Mouse (Mus musculus) forelimb bud, embryonic 11.5 days (tissue): ENCODE results near the gene Rab1b.
"Not testable (repeated sequence)": the region's sequence is repeated elsewhere in the genome, so short reads cannot be mapped to it uniquely, and the experiment has no call there.

Experiments
- DNase-seq: peaks from one replicate; pipeline ENCODE4 v3.0.0-alpha.2; 2012; ENCODE audit warnings: low read depth, low spot score

Gene Rab1b

DNA sequence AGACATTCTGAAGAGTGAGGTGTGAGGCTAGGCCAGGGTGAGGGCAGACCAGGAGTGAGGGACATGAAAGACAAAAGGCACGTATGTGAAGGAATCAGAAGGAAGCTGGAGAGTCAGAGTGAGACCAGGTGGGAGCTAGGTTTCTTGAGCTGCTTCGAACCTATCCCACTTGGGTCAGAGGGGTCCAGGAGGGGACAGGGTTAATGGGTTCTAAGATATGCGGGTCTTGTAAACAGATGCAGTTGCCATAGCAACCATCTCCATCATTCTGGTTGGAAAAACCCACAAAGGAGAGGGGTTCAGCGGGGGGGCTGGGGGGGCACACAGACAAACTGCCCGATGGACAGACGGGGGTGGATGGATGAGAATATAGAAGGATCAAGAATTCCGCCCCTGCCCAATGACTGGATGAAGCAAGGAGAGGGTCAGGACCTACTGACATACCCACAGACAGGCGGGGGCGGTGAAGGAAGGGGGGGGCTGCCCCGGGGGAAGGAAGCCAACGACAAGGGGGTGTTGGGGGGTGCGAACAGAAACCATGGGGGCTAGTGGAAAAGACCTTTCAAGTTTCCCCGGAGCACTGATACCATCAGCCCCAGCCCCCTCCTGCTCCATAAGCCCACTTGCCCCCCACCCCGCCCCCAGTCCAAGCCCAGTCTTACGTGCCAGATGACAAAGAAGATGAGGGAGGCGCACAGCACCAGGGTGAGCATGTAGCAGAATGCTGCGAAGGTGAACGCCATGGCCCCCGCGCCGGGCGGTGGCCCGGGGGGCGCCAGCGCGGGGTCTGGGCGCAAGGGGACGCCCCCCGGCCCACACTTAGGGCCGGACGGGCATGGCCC, 9.1 kb downstream of the Rab1b start:
- DNase-seq: peak; percentile 52

DNA sequence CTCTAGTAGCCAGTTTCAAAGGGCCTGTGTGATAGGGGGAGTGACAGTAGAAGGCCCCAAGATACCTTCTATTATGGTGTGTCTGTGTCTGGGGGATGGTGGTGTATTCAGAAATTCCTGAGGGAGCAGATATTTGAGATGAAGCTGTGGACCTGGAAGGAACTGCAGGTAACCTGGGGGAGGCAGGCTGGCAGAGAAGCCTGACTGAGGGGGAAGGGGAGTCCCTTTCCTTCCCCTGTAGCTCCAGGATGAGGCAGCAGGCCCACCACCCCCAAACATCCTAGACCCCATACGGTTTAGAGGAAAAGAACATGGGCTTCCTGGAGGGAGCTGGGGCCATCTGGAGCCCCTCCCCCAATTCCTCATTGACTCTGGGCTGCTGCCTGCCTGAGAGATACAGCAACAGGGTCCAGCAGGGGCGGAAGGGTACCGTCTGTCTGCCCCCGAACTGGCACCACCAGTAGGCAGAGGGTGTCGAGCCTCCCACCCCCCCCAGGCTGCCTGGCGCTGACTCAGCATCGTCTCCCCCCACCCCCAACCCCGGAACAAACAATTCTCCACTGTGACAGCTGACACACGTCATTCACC, 10.9 kb downstream of the Rab1b start:
- no peak for DNase-seq

DNA sequence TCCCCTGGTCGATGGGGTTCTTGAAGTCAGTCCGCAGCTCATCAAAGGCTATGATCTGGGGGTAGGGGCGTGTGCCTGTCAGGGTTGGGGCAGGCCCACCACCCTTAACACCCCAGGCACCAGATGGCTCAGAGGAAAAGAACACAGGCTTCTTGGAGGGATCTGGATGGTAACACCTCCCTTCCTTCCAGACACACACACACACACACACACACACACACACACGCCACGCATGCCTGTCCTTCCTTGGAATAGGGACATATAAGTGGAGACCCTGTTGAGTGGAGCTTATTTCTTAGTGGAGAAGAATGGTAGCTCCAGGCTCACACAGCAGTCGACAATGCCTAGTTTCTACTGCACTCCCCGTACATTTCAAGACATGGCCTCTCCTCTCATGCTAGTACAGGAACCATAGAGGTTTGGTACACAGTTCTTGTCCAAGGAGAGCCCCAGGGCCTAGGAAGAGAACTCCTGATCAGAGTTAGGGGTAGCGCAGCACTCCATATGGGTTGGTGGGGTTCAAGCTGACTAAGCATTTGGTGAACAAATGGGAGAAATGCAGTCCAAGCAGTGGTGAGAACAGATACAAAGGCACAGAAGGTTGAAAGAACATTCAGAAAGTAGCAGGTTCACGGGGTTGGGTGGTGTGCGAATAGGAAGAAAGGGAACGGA, 12.0 kb downstream of the Rab1b start:
- no peak for DNase-seq

DNA sequence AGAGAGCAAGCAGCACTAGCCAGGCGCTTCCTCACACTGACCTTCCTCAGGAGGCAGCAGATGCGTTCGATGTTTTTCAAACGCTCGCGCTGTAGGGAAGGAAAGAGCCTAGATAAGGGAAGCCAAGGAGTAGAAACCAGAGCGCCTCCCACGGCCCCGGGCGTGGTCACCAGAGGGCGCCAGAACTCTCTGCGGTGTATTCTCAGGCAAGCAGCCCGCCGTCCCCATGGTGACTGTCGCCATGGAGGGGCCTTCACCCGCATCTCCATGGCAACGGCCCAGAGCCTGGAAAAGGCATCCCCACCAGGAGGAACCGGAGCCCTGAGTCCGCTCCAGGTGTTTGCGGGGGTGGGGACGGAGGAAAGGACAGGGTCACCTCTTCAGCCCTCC, 12.6 kb downstream of the Rab1b start:
- peak; percentile 95 for DNase-seq

DNA sequence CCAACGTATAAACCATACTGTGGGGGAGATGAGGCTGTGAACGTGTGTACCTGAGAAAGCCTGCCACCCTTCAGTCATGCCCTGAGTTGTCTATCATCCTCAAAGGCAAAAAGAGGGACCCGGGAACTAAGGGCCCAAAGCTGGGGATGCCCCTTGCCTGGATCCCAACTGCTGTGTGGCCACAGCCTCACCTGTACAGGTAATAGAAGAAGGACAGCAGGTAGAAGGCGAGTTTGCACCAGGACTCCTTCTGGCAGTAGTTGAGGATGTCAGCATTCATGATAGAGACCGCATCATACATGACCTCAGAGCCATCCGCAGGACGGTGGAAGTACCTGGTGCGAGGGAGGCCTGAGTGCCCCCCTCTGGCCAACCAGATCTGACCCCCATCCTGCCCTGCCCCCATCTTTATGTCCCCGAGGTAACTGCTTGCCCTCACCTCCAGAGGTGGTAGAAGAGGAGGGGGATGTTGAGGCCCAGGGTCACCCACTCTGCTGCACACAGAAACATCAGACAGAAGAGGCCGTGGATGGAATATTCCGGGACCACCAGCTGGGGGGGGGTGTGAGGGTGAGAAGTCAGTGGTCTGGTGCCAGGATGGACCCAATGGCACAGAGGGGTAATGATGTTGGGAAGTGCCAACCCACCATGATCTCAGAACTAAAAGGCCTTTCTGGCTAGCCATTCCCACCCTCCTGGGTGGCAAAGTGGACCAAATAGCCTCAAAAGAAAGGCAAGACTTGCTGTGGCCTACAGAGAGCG, 13.2 kb downstream of the Rab1b start:
- DNase-seq: no peak

DNA sequence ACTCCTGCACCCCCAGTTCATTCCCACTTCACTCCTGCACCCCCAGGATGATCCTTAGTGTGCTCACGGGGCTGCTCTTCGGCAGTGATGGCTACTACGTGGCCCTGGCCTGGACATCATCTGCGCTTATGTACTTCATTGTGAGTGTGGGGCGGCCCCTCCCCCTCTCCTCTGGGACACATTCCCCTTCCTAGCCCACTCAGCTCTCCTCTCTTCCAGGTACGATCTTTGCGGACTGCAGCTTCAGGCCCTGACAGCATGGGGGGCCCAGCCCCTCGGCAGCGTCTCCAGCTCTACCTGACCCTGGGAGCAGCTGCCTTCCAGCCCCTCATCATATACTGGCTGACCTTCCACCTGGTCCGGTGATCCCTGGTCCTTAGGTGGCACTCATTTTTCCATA, 14.8 kb downstream of the Rab1b start:
- DNase-seq: no peak

DNA sequence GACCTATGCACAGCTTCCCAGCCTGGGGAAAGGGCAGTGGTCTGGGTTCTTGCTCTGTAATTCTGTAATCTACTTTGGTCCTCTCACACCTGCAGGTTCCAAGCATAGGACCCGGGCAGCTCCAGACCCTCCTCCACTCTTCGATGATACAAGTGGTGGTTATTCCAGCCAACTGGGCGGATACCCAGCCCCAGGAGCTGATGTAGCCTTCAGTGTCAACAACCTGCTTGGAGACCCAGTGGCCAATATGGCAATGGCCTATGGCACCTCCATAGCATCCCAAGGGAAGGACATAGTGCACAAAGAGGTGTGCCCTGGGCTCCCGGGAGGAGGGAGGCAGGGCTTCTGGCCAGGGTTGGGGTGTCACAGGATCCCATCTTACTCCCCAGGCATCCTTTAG, 17.5 kb downstream of the Rab1b start:
- DNase-seq: no peak

DNA sequence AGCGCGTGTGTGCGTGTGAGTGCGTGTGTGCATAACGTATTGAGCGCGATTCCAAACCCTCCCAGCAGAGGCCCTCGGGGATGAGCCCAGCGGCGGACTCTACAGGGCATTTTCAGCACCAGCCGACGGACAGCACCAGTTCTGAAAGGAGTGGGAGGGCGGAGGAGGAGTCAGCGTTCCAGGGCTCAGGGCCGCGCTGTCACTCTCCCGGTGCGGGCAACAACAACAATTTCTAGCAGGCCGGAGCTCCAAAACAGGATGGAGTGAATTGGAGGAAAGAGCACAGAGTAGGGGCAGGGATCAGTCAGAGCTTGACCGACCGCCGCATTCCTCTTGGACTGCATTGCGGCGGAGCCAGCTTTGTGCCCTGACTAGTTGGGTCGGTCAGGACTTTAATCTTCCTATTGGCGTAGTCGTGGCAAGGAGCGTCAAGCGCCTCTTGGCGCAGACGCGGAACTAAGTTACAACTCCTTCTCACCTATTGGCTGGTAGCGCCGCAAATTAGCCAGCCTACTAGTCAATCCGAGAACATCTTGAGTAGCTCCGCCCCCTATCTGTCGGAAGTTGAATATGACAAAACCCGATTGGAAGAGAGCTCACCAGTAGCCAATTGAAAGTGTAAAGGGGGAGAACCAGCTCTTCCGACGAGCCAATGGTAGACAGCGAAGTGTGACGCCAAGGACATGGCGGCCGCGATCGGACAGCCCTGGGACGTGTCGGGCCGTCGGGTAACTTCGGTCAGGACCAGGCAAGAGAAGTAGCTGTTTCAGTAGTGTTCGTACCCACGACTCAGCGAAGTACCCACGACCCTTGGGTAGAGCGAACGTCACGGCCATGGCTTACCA, 18.8 kb downstream of the Rab1b start, which contains the start of gene Yif1a:
Yif1a (plus strand) TSS at position 655 of the 845 bp plus-strand sequence.
- peak; percentile 98 for DNase-seq

DNA sequence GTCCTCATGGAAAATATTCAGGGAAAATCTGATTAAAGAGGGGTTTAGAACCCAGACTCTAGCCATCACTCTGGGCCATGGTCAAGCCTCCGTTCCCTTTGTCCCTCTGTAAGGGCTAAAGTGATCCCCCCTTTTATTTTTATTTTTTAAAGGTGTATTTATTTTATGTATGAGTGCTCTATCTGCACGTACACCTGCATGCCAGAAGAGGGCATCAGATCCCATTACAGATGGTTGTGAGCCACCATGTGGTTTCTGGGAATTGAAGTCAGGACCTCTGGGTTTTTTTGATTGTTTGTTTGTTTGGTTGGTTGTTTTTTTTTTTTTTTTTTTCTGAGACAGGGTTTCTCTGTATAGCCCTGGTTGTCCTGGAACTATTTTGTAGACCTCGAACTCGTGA, 20.3 kb downstream of the Rab1b start:
- not testable (repeated sequence) for DNase-seq

DNA sequence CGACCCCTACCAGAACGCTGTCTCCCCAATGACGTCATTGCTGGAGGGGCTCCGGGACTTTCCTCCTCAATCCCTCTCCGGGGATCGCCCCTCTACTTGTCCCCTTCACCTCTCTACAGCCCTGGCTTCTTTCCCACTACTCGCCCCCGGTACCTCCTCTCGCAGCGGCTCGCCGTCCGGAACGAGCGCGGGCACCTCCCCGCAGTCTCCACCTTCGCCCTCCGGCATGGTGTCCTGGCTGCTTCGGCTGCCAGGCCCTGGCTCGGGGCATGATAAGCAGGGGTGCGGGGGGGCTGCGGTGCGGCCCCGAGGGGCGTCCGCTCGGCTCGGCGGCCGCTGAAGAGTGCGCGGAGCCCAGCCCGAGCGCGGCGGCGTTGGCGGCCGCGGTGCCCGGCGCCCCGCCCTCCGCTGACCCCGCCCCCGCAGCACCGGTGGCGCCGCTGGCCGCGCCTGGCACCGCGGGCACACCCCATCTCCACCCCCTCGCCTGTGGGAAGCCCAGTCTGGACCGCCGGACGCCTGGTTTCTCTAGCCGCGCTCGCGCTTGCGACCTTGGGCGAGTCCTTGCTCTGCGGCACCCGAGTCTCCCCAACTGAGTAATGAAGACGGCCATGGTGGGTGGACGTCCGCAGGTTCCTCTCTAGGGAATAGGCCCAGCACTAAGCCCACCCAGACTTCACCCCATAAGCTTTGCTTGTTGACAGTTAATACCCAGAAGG, 21.6 kb downstream of the Rab1b start, which contains the start of gene Tmem151a:
Tmem151a (minus strand) TSS at position 387 of the 719 bp plus-strand sequence.
- no peak for DNase-seq

DNA sequence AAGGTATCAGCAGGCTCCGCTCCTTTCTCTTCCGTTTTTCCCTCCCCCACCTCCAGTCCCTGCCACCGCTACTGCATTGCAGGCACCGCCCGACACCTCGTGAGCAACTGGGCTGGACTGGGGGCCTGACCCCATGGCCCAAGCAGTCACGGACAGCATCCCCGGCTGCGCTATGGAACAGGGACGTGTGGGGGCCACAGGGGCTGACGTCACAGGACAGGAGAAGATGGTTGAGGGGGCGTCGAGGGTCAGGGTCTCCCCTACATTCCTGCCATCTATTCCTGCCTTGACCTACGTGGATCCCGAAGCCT, 22.1 kb downstream of the Rab1b start:
- no peak for DNase-seq

DNA sequence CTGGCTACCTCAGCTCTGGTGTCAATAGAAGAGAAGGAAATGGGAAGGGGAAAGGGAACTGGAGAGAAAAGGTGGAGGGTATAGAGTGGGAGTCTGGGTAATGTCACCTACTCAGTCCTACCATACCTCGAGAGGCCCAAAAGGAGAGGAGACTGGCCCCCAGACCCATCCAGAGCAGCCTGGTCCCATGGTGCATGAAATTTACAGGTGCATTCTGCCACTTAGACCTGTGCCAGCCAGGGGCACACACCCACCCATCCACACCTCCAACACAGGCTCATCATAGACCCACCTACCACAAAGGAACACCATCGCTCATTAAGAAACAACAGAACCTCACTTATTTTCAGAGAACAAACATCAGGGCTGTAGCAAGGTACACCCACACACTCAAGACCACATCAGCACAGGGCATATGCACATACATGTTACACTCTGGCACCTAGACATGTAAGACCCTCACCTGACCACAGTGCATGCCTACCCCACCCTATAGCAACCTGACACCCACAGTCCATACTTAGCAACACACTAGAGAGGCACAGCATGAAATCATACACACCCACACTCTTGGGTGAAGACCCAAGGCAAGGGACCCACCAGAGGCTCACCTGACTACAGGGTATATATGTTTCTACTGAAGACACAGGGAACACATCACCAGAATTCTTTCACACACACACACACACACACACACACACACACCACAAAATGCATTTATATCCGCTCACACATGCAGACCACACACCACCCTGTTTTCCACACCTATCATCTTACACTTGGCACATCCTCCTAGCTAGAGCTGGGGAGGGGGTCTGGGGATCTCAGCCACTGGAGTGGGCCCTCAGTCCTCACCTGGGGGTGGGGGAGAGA, 22.7 kb downstream of the Rab1b start:
- DNase-seq: no peak

DNA sequence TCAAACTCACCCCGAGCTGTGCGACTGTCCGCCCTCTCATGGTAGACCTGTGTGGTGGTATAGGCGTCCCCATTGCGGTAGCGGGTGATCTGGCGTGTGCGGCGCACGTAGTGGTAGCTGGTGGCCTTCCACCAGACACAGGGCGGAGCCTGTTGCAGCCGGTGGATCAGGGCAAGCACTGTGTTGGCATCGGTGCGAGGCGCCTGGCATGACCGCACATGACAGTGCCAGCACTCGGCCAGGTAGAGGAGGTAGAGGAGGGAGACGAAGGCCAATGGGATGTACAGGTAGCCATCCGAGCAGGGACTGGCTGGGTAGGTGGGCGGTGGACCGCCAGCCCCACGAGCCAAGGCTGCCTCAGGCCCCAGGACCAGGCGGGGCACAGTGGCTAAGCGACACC, 24.3 kb downstream of the Rab1b start:
- no peak for DNase-seq

DNA sequence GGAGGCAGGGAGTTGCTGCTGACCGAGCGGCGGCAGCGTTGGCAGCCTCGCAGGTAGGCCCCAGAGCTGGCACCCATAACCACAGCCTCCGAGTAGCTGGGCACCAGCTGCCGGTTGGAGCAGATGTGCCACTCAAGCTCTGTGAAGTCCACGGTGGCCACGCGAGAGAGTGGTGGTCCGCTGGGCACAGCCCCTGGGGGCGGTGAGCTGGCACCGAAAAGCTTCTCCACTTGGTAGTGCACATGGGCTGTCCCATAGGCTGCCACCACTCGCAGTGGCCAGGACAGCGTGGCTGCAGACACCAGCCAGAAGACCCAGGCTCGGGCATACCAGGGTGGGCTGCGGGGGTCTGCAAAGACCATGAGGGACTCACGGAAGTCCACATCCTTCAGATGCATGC, 24.9 kb downstream of the Rab1b start:
- DNase-seq: no peak

DNA sequence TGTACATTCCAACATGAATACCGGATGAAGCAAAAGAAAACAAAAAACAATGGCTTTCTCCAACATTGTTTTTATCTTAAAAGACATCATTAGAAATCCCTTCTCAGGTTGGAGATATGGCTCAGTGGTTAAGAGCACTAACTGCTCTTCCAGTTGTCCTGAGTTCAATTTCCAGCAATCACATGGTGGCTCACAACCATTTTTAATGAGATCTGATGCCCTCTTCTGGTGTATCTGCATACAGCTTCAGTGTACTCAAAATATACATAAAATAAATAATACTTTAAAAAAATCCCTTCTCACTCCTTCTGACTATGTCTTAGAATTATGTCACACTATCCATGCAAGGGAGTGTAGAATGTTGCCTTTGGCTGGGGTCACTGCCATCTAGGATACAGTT, 27.6 kb downstream of the Rab1b start:
- DNase-seq: no peak

DNA sequence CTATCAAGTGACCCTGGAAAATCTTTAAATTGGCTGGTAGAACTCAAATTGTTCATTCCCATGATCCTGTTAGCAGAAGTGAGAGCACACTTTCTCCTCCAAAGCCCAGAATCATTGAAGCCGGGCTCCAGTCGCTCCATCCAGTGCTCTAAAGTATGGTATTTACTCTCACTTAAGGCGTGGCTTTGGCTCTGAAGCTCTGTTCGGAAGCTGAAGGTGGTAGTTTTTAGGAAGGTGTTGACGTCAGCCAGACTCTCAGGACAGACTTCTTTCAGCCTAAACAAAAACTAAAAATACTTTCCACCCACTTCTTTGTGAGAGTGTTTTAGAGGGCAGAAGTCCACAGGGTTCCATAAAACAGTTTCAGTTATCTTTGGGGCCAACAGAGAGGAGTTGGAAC, 33.4 kb downstream of the Rab1b start:
- no peak for DNase-seq

DNA sequence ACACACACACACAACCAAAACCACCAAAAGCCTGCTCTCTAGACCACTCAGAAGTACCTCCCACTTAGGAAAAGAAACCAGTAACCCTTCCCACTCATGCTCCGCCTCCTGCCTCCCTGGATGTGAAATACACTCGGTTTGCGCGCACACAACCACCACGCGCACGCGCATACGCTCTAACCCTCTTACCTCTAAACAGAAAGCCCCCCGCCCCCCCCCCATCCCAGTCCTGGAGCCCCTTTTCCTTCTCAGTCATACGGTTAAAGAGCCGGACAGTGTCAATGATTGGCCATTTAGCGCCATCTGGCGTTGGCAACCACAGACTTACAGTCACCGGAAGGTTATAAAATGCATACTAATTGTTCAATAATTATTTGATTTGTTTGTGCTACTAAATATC, 33.8 kb downstream of the Rab1b start:
- peak; percentile 89 for DNase-seq

DNA sequence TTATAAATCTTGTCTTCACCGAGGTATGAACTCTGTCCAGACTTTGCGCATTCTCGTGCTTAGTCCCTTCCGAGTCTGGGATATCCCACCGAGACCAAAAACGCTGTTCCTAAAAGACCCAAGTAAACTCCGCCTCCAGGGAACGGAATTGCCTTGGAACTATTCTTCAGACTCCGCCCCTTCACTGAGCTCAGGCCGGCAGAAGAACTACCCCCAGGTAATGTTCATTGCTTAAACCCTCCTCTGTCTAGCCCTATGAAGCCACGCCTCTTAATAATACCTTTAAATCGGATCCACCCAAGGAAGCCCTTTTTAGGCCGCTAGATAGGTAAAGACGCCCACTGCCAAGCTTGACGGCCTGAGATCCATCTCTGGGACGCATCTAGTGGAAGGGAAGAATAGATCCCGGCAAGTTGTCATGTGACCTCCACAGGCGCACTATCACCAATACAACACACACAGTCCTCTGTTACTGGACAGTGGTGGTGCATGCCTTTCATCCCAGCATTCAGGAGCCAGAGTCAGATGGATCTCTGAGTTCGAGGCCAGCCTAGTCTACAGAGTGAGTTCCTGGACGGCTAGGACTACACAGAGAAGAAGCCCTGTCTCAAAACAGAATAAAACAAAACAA, 34.4 kb downstream of the Rab1b start:
- peak; percentile 77 for DNase-seq
